In genomic region chr4:148053417-148053920, GRCm38 (mm10) we compare ENCODE assay signal across 18 mouse cellular contexts. TPM values are rescaled to one million over a fixed set of nuclear protein-coding genes. Genes with fewer than 3 reads are reported as not detected.
DNase-seq lines count a peak whose midpoint lies in the region; TF ChIP-seq lines count a peak whose summit lies in the region.
"Had no signal": no experiment of that assay in that cellular context is flagged by ENCODE, and none has a peak within 500 bp of the region (broad histone marks: within the 10 kb centered on the region; RNA-seq: fewer than 3 reads in every experiment).

No protein-coding gene starts in this region.

- H3K27ac ChIP-seq in left cerebral cortex, adult 2 months: peak overlapping the region; percentile 85
- H3K27ac ChIP-seq: embryonic facial prominence, embryonic 12.5 days; heart, embryonic 10.5 days; hindbrain, embryonic 13.5 days; stomach, embryonic 15.5 days had no signal

- H3K4me3 ChIP-seq in left cerebral cortex, adult 2 months: no peak overlapping the region
- H3K4me3 ChIP-seq: embryonic facial prominence, embryonic 12.5 days; heart, embryonic 10.5 days; hindbrain, embryonic 13.5 days; stomach, embryonic 15.5 days had no signal

- TF ChIP-seq CTCF in left cerebral cortex, adult 2 months (IDR thresholded peaks at IDR 0.05): no peak

- intact Hi-C loops in left cerebral cortex, adult 2 months (cut with DNase I): loop anchor here (1.0 kb wide), 1 partner anchor 14 kb away; the partner anchor contains the start of gene Mthfr

- DNase-seq in right cerebral cortex, adult 18-20 months: peak; percentile 89
- DNase-seq in right cerebral cortex, postnatal 4 days: no peak
- peak; percentile 81 to 87 for DNase-seq in layer of hippocampus, adult 18-20 months (ENCODE audit: low spot score in 2 of 2)
- DNase-seq in left cerebral cortex, adult 2 months (ENCODE audit: extremely low spot score in 1 of 2, low spot score in 2 of 2): peak; percentile 42 to 77
- DNase-seq in right cerebral cortex, postnatal 36 days (ENCODE audit: low spot score in 2 of 2): peak; percentile 75 to 84
- no peak for DNase-seq in cerebellum, adult 9-11 months
- DNase-seq in testis, postnatal 14 days (ENCODE audit: low spot score): no peak
- no peak for DNase-seq in ovary, postnatal 36 days (ENCODE audit: low spot score)
- DNase-seq: adrenal gland, postnatal 25 days; cerebellum, adult 11-12 months; kidney, adult 8-10 months; lung, embryonic 14.5 days; retina, postnatal 1 day had no signal

RNA-seq across cellular contexts. Expression of gene Mthfr, which starts 14.6 kb away (rescaled TPM):
- 10 to 100 TPM; 28.0 to 30.8 TPM for total RNA-seq in layer of hippocampus, adult 18-20 months (2021)
- total RNA-seq in left cerebral cortex, adult 2 months (2021): 10 to 100 TPM; 30.7 to 32.0 TPM

RNA-seq across cellular contexts. Expression of gene Clcn6, which starts 14.8 kb away (rescaled TPM):
- total RNA-seq in layer of hippocampus, adult 18-20 months (2021): 10 to 100 TPM; 79.0 to 82.0 TPM
- 10 to 100 TPM; 81.4 to 84.4 TPM for total RNA-seq in left cerebral cortex, adult 2 months (2021)

RNA-seq across cellular contexts. Expression of gene Agtrap, which starts 34.4 kb away (rescaled TPM):
- 1 to 10 TPM; 6.3 to 7.6 TPM for total RNA-seq in layer of hippocampus, adult 18-20 months (2021)
- 10 to 100 TPM in 1 of 2 experiments, 1 to 10 TPM in 1; 6.6 to 10.2 TPM for total RNA-seq in left cerebral cortex, adult 2 months (2021)

RNA-seq across cellular contexts. Expression of gene Nppa, which starts 52.9 kb away (rescaled TPM):
- not detected for total RNA-seq in layer of hippocampus, adult 18-20 months (2021)
- total RNA-seq in left cerebral cortex, adult 2 months (2021): not detected
- total RNA-seq: adrenal gland, postnatal 25 days; gastrocnemius, adult 18-20 months had no signal

Comparison
In these comparisons a context has a peak if more than half of its experiments do, and no peak if none do; other contexts are left out.
1. DNase-seq: peak in right cerebral cortex, adult 18-20 months (single experiment), layer of hippocampus, adult 18-20 months (2 of 2), left cerebral cortex, adult 2 months (2 of 2) and right cerebral cortex, postnatal 36 days (2 of 2); none in right cerebral cortex, postnatal 4 days (single experiment), cerebellum, adult 9-11 months (single experiment), testis, postnatal 14 days (single experiment) and ovary, postnatal 36 days (single experiment).